Mouse (Mus musculus): ENCODE measurements around the gene Hacd4.

The Hacd4 gene

DNA sequence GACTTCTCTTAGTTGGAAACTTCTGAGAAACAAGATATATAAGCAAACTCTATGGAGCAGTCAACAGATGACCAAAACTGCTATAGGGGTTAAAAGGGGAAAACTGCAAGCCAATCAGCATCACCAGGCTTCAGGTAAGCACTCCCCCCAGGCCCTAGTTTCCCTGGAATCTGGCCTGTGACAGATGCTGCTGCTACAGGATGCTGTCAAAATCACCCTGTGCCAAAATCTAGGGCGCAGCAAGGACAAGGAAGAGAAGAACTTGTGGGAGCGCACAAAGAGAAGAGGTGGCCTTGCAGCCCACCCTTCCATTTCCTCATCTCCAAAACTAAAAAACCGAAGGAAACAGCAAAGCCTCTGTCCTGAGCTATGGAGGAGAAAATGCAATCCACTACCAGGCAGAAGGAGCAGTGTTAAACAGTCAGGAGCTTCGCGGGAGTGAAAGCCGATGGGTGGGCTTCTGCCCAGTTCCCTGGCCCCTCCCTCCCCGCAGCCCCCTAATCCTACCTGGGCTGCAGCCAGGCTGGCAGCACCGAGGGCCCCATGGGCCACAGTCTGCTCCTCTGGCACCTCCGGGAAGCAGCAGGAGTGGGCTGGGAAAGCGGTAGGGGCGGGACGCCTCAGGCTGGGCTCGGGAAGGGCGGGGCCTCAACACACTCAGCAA, at the start of gene Hacd4:
Gene Hacd4 (minus strand): TSS at position 603 of the 664 bp plus-strand sequence.
- peak; percentile 89 for DNase-seq

DNA sequence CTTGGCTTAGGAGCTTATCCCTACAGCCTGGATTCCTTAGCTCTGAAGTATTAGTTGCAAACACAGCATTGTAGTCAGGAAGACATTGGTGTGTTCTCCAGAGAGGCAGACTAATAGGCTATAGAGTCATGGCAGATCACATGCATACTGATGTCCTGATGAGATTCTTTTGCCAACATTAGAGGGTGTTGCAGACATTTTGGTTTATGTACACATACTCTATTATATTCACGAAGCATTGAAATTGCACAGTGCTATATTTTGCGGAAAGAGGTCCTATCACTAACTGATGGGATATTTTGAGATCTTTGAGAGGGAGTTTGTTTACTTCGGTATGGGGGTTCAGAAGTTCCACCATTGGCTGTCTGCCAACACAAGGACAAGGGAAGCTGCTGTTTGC, 49.4 kb upstream of the Hacd4 start:
- no peak for DNase-seq

DNA sequence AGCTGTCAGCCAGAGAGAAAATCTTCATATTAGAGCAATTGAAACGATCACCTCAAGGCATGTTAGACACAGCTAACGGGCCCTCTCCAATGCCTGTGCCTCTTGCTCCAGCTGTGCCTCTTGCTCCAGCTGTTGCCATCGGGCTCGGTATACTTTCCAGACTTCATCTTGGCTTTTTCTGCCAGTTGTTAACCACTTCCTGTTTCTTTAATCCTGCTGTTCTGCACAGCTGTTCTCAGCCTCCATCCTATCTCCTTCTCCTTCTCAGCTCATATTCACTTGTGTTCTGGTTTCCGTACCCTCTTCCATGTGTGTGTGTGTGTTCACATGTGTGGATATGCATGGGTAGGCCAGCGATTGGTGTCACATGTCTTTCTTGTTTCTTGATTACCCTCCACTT, 41.4 kb upstream of the Hacd4 start:
- no peak for DNase-seq

DNA sequence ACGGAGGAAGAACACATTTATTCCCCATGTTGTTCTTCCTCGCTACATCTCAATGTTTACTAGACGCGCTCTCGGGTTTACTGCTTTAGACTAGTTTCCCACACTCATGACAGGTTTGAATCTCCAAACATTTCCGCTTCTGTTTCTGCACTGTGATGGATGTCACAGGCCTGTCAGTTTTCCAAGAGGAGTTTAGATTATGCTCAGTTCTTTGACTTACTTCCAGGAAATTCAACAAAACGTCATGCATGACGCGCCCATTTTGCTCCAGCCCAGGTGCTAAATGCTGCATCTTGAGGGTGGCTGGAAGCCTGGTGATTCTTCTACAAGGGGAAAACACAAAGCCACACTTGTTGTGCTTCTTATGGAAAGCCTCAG, 40.1 kb upstream of the Hacd4 start:
- DNase-seq: no peak

DNA sequence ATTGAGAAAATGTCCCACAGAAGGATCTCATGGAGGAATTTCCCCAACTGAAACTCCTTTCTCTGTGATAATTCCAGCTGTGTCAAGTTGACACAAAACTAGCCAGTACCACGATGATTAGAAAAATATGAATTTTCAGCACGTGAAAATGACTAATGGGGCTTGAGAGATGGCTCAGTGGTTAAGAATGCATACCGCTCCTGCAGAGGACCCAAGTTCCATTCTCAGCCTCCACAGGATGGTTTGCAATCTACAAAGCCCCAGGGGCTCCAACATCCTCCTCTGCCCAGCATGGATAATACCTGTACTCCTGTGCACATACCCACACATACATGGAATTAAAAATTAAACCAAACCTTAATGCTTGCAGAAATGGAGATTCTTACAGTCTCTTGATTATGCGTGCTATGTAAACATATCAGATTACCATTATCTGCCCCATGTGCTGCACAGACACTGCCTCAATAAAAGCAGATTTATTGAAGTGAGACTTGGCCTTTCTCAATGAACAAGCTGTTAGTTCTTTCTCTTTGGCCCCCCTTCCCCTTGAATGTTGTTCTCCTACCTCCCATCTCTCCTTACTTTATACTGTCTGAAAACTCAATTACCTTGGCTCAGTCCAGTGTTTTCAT, 39.6 kb upstream of the Hacd4 start:
- DNase-seq: no peak

DNA sequence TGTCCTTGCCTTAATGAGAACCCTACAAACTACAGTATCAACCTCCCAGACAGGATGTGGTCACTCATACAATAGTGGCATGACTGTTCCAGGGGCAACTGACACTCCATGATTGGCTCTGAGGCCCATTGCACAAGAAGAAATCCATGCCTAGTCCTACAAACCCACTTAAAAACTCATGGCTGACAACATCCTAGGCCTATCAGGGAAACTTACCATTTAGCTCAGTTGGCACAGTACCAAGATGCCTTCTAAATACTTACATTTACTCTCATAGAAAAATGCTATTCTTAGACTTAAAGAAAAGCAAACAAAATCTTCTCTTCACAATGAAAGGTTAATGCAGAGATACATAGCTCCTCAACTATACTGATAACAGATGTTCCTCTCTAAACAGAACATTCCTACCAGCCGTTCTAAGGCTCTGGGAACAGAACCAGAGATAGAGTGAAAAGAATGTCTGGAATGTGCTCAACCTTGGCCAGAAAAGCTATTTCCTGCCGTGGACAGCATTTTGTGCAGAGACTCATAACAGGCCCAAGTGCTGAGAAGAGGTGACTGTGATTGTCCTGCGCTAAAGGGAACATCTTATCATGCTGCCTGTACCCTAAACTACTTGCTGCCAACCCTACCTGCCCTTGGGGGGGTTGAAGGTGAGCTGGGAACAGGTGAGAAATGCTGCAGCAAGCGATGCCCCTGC, 37.9 kb upstream of the Hacd4 start:
- DNase-seq: peak; percentile 58

DNA sequence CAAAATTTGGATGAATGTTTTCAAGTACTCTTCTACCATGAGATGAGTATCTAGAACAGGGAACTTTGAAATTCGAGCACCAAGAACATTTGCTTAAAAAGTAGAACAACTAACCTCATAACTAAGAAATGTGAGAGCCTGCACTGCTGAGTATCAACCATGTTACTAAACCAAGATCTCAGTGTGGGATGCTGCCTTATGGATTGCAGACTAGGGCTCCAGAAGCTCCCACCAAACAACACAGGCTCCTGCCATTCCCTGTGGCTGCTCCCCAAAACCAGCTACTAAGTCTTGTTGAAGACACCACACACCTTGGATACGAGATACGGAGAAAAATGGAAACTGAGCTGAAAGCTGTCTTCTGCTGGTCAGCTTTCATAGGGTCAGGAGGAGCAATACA, 37.4 kb upstream of the Hacd4 start:
- DNase-seq: no peak

DNA sequence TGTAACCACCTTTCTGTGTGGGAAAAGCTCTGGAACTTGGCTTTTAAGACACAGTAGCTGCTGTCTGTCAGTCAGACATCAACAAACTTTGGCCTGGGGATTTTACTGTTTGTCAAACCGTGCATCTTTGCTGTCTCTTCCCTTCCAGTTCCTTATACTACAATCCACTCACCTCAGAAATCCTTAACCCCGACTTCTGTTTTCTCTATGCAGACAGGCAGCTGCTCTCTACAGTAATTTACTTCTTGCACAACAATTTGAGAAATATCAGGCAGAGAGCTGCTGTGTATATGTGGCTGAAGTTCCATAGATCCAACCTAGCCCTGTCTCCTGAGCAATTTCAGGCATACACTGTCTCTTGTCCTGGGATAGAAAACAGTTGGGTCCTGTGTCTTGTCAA, 32.8 kb upstream of the Hacd4 start:
- no peak for DNase-seq

DNA sequence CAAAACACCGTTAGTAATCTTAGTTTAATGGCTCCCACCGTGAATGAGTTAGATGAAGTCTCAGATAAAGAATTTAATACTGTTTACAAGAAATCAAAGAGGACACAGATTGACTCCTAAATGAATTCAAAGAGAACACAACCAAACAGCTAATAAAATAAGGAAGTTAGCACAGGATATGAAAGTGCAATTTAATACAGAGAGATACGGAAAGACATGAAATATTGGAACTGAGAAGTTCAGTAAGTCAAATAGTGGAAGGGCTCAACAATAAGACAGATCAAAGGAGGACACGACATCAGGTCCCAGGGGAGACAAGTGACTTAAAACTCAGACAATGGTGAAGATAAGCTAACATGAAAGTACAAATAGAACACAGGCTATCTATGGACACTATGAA, 25.8 kb upstream of the Hacd4 start:
- no peak for DNase-seq

DNA sequence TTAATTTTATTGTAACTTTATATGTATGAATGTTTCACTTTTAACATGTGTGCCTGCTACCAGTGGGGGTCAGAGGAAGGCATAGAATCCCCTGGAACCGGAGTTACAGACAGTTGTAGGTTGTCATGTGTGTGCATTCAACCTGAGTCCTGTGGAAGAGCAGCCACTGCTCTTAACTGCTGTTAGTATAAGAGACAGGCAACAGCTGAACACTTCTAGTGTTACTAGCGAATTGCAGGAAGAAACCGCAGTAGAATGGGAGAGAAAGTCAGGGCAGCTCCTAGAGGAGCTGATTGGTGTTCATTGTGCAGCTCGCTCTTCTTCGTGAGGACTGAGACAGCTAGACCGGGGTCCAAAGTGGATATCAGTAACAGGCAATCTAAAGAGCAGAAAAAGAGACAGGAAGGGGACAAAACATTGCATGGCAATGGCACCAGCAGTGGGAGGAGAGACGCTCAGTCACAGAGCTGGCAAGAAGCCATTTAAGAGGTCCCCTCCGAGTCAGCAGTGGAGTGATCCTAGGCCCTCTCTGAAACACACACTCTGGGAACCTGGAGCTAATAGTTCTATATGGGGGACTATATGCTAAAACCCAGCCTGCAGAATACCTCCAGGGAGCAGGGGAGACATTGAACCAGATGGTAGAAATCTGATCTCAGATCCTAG, 24.4 kb upstream of the Hacd4 start:
- DNase-seq: no peak

DNA sequence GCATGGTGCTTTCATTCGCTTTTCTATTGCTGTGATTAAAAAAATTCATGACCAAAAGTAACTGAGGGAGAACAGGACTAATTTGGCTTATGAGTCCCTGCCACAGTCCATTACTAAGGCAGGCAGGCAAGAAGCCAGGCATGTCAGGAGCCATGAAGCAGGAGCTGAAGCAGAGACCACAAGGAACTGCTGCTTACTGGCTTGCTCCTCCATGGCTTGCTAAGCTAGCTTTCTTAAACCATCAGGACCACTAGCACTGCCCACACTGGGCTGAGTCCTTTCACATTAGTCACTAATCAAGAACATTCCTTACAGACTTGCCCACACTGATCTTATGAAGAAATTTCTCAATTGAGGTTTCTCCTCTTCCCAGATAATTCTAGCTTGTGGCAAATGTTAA, 23.8 kb upstream of the Hacd4 start:
- no peak for DNase-seq

DNA sequence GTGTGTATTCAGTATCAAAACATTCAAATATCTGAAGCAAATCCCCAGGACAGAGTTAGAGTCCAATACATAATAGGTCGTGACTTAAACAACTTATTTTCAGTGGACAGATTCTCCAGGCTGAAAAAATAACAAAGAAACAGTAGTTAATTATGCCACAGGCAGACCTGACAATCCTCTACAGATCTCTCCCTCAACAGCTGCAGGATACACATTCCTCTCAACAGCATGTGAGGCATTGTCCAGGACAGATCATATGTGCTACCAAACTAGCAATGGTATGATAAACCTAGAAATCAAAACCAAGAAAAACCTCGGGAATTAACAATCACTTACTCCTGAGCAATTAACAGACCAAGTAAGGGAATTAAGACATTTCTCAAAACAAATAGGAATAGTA, 22.6 kb upstream of the Hacd4 start:
- no peak for DNase-seq

DNA sequence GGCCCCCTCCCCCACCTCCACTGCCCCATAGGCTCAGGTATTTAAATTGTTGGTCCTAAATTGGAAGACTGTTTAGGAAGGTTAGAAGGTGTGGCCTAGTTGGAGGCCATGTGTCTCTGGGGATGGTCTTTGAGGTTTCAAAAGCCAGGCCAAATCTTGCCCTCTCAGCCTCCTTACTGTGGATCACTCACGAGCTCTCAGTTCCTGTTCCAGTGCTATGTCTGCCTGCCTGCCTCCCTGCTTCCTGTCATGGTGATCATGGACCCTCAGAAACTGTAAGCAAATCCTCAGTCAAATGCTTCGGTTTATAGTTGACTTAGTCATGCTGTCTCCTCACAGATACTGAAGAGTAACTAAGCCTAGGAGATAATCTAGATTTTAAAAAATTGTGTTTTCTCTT, 19.9 kb upstream of the Hacd4 start:
- no peak for DNase-seq

DNA sequence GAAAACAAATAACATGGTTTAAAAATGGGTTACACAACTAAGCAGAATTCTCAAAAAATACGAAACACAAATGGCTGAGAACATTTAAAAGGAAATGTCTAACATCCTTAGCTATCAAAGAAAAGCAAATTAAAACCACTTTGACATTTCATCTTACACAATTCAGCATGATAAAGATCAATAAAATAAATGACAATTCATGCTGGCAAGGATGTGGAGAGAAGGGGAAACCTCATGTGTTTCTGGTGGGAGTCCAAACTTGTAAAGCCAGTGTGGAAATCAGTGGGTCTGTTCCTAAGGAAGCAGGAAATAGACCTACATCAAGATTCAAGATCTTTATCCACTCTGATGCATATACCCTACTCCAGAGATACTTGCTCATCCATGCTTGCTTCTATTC, 19.4 kb upstream of the Hacd4 start:
- DNase-seq: no peak

DNA sequence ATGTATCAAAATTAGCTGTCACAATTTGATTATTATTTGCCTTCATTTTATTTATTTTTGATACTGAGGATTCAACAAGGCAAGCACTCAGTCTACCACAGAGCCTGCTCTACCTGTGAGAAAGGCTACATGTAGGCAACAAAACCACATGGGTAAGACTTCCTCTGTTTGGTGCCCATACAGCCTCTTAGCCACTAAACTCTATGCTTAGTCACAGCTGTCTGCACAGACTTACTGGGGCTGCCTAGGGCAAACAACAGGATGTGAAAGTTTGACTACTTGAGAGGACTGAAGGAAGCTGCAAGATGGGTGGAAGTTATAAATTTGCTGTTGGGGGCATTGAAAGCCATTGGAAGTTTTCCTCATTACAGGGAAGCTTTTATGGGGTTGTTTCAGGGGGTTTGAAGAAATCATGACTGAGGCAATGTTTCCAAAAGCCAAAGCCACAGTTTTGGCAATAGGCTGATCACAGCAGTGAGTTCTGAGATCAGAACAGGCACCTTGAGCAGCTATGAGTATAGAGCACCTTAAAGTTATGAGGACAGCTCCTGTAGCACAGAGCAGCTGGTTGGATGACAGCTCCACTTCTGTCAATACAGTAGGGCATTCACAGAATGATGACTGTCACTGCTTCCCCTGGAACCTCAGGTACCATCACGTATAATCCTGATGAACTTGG, 11.5 kb upstream of the Hacd4 start:
- DNase-seq: no peak

DNA sequence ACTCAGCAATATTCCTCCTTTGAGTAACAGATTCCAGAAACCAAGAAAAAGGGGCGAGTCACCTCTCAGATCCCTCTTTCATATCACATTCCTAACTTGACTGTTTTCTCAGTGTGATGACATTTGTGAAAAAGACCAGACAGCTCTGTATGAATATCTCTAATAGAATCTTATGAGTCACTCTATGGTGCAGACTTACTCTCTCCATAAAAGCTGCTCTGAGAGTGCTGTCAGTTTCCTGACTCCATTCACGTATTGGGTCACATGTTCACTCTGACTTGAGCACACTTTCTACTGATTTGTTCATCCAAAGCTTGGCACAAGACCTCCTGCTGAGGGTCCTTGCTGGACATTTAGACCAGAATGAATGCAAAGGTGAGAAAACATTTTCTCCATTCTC, 10.2 kb upstream of the Hacd4 start:
- no peak for DNase-seq

DNA sequence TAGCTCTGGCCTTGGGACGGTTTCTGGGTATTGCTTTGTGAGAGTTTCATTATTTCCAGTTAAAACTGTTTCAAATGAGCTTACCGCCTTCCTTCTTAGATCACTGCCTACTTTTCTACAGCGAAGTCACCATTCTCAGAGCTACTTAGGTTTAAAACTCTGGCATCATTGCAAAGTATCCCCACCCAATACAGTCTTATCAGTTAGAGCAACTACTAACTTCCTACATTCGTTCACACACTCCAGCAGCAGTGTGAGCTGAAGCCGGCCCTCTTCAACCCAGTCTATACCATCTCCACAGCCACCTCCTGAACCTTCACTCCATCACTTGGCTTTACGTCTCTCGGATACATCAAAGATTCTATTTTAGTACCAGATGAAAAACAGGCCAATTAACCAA, 2.1 kb upstream of the Hacd4 start:
- DNase-seq: no peak

DNA sequence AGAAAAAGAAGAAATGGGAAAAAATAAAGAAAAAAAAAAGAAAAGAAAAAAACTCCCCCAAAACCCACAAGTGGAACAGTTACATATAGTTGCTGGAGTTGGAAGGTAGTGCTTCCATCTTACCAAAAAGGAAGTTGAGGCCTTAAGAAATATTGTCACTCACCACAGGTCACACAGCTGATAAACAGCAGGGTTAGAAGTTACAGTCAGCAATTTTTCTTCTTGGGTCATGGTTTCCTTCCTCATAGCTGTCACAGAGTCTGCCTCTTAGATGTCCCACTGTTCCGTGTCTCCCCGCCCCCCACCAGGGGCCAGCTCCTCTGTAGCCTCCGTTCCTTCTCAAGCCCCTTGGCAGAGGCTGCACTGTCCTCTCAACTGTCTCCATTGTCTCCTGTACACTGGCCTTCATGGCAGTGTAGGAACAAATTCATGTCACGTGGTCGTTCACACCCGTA, 968 bp upstream of the Hacd4 start:
- DNase-seq: peak; percentile 47

DNA sequence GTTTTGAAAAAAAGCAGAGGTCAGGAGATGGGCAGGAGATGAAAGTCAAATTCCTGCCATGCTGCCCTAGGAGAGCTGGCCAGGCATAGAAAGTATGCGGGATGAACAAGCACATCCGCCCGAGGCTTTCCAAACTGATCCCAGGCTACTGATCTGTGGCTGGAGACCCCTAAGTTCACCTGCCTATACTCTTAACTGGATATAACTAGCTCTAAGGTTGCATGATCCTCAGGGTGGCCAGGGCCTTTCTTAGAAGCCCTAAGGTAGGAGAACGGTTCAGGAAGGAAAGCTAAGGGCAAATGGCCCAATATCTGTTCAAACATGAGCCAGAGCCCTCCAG, 232 bp upstream of the Hacd4 start:
- no peak for DNase-seq

DNA sequence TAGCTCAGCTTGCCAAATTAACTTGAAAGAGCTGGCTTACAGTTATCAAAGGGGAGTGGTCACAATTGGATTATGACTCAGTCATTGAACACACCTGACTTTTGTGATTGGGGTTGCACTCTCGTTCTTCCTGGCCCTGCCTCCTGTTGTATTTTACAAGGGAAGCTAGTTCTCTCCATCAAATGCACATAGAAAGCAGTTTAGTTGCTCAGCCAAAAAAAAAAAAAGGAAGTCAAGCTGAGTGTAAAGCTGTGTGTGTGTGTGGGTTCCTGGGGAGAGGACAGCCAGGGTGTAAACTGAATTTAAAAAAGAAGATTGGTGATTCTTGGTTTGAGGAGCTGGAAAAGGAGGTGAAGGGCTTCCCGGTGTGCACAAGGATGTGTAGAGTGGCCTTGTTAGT, 811 bp downstream of the Hacd4 start:
- DNase-seq: no peak

DNA sequence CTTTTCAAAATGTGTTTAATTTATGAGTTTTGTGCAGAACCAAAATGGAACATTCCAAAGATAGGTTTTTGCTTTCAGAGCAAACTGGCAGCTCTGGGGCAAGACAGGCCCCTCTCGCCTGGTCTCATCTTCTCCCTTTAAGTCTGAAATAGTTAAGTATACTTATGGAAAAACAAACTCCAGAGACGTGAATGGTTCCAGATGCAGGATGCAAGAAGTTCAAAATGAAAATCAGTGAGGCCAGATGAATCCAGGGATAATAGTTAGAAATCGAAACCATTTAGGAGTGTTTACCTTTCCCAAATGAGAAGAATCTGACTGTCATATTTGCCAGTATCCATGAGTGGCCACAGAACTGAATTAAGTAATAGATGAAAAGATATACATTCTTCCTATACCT, 1.6 kb downstream of the Hacd4 start:
- no peak for DNase-seq

DNA sequence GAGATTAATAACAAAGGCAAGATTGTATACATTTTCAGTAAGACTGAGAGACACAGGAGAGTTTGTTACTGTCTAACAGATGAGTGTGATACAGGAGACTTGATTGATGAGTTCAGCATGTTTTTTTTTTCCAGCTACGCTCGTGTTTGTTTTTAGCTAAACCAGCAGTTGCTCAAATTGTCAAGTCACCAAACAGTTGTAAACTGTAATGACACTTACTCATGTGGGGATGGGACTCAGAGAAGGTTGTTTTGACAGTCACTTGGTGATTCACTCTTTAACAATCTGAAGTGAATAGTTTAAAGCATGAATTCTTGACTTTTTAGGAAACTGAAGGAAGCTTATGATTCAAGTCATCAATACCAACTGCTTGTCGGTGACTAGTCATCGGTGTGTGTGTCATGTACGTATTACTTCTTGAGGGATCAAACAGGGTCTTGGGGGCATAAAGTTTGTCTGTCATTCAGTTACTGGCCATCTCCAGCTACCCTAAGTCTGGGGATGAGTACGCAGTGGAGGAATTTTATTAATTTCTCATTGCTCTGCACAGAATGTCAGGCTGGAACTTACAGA, 2.0 kb downstream of the Hacd4 start:
- DNase-seq: no peak

DNA sequence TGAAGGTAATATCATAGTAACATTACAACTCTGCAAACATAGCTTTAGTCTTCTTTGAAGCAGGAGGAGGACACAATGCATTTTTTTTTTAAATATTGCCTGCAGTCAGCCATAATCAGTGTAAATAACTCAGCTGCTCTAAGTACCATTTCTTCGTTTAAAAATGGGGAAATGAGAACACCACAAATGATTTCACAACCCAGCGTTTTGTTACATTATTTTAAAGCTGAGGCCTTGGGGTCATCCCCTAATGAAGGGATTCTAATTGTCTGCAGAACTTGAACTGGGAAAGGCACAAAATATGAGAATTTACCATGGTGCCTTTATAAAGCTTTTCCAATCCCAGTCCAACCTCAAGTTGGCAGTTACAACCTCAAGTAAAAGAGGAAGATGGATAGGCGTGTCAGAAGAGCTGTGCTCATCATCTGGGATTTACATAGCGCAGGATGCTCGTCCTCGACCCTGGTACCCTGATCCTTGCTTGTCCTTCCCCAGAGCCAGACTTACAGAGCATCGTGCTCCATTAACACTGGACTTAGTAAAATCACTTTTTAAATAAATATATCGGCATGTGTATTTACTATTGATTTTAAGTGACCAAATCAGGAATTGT, 6.2 kb downstream of the Hacd4 start:
- no peak for DNase-seq
